Mouse (Mus musculus) limb, embryonic 12.5 days (tissue): Measurements from ENCODE around the gene Smpd3. TPM values are rescaled to one million over a fixed set of nuclear protein-coding genes. Genes with fewer than 3 reads are reported as not detected.
A peak's percentile ranks its signal among the peaks of the same experiment; 100 is the strongest.
"Not testable (repeated sequence)": the region's sequence is repeated elsewhere in the genome, so short reads cannot be mapped to it uniquely, and the experiment has no call there.

Source experiments
- ATAC-seq: fragments of 200-750 bp; cut with Nextera tagmentation; 2 replicates; pipeline ENCODE4 v1.8.0; 2017; ENCODE audit warnings: low read depth, moderate TSS enrichment; ENCODE audit not compliant: insufficient number of reproducible peaks, insufficient read depth, low FRiP score, low TSS enrichment
- H3K27ac ChIP-seq: fragments of 300-500 bp; sonication (generic); 2 replicates; pipeline ENCODE4 v1.5.1; 2016; ENCODE audit warnings: mild to moderate bottlenecking, moderate library complexity
- H3K27me3 ChIP-seq: fragments of 300-500 bp; sonication (generic); 2 replicates; pipeline ENCODE4 v1.6.1; 2016; ENCODE audit warnings: mild to moderate bottlenecking, moderate library complexity
- H3K36me3 ChIP-seq: fragments of 300-500 bp; sonication (generic); 2 replicates; pipeline ENCODE4 v1.6.1; 2016; ENCODE audit warnings: mild to moderate bottlenecking, moderate library complexity
- H3K4me1 ChIP-seq: fragments of 300-500 bp; sonication (generic); replicated peaks from 2 replicates; pipeline ENCODE4 v1.6.1; 2016
- H3K4me2 ChIP-seq: fragments of 300-500 bp; sonication (generic); 2 replicates; pipeline ENCODE4 v1.6.1; 2016; ENCODE audit warnings: mild to moderate bottlenecking, moderate library complexity
- H3K4me3 ChIP-seq: fragments of 300-500 bp; sonication (generic); replicated peaks from 2 replicates; pipeline ENCODE4 v1.5.1; 2016; ENCODE audit warnings: mild to moderate bottlenecking
- H3K9ac ChIP-seq: fragments of 300-500 bp; sonication (generic); replicated peaks from 2 replicates; pipeline ENCODE4 v1.6.1; 2016; ENCODE audit warnings: mild to moderate bottlenecking, moderate library complexity
- H3K9me3 ChIP-seq: fragments of 300-500 bp; sonication (generic); 2 replicates; pipeline ENCODE4 v1.6.1; 2016; ENCODE audit warnings: mild to moderate bottlenecking, moderate library complexity
- WGBS: fragments of 180-500 bp; shearing (Covaris S2); methylation state at CpG from one replicate; pipeline ENCODE4 v1.1.7; 2016; 5-methylcytosine and 5-hydroxymethylcytosine counted together
- polyA plus RNA-seq: library from polyadenylated mRNA; unstranded; fragments of >200 nt; fragmentation: Nextera tagmentation; extraction: Ambion mirVana; gene quantifications from 2 replicates; pipeline ENCODE4 v1.2.1, GENCODE M21; 2016

Smpd3 gene
- polyA plus RNA-seq, 1 experiment from 2014 or later: 0.46 TPM

DNA sequence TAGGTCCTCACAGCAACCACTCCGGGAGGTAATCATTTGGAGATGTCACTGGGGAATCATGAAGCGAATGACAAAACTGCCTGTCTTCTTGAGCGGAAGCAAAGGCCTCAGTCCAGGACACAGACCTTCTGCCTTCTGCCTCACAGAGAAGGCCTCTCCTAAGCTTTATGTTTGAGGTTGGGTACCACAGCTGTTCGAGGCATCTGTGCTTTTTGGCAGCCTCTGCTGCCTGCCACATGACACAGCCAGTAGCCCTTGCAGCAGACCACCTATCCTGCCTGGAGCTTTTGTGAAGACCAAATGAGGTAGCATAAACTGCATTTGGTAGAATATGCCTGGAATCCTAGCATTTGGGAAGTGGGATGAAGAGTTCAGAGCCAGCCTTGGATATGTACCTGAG, 11.2 kb downstream of the Smpd3 start:
- Histone ChIP-seq H3K4me3 (no peak overlapping the region), H3K4me2 (no peak overlapping the region), H3K36me3 (no peaks in the 10 kb centered on the region), H3K27me3 (no peaks in the 10 kb centered on the region; the same call in 1 of the 2 replicates), H3K4me1 (no peaks in the 10 kb centered on the region), H3K9ac (no peak overlapping the region), H3K27ac (no peak overlapping the region), H3K9me3 (no peaks in the 10 kb centered on the region)
- no peak for ATAC-seq
- WGBS: 77% methylated on average over 4 of the region's 4 CpGs

DNA sequence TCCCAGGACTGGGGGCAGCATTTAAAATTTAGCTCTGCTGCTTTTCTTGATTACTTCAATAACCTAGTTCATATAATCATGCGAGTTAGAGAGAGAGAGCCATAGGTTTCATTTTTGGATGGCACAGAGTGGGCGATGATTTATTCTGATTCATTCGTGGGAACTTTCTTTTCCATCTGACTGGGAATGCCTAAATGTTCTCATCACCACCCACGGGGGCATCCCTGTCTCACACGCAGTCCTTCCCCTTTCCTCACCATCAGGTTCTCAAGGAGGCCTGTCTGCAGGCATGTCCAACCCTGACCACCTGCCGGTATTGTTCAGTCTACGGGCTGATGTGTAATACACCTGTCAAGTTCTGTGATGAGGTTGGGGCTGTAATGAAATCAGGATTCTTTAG, 16.4 kb downstream of the Smpd3 start:
- Histone ChIP-seq H3K27me3 (no peaks in the 10 kb centered on the region; the same call in 1 of the 2 replicates), H3K36me3 (no peaks in the 10 kb centered on the region), H3K4me2 (no peak overlapping the region), H3K27ac (no peak overlapping the region), H3K9me3 (no peaks in the 10 kb centered on the region), H3K4me1 (no peaks in the 10 kb centered on the region), H3K4me3 (no peak overlapping the region), H3K9ac (no peak overlapping the region)
- 83% methylated on average over 7 of the region's 7 CpGs for WGBS
- ATAC-seq: no peak

DNA sequence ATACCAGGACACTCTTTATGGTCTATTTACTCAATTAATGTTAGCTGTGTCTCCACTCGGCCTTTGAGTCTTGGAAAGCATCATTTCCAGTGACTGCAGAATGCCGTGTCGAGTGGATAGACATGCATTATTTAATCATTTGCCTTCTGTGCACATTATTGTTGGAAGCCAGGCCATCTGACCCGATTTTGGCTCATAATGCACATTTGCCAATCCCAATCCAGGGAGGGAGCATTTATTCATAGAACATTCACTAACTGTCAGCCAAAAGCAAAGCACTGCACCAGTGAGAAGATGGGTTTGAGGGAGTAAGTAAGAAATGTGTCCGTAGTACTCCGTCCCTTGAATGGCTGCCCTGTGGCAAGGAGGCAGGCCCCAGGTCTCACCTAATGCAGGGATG, 17.8 kb downstream of the Smpd3 start:
- Histone ChIP-seq H3K4me2 (no peak overlapping the region), H3K9ac (no peak overlapping the region), H3K9me3 (no peaks in the 10 kb centered on the region), H3K4me3 (no peak overlapping the region), H3K27ac (no peak overlapping the region), H3K27me3 (no peaks in the 10 kb centered on the region; the same call in 1 of the 2 replicates), H3K36me3 (no peaks in the 10 kb centered on the region), H3K4me1 (no peaks in the 10 kb centered on the region)
- ATAC-seq: no peak
- 76% methylated on average over 6 of the region's 6 CpGs for WGBS

GRCm38 (mm10) chr8:106317091-106317490, 20.7 kb downstream of the Smpd3 start:
- H3K27ac ChIP-seq: no peak overlapping the region
- no peaks in the 10 kb centered on the region for H3K4me1 ChIP-seq
- no peaks in the 10 kb centered on the region; the same call in 1 of the 2 replicates for H3K27me3 ChIP-seq
- H3K4me3 ChIP-seq: no peak overlapping the region
- no peaks in the 10 kb centered on the region for H3K36me3 ChIP-seq
- ATAC-seq: no peak
- H3K4me2 ChIP-seq: no peak overlapping the region
- no peak overlapping the region for H3K9ac ChIP-seq
- 76% methylated on average over 4 of the region's 4 CpGs for WGBS
- H3K9me3 ChIP-seq: no peaks in the 10 kb centered on the region

DNA sequence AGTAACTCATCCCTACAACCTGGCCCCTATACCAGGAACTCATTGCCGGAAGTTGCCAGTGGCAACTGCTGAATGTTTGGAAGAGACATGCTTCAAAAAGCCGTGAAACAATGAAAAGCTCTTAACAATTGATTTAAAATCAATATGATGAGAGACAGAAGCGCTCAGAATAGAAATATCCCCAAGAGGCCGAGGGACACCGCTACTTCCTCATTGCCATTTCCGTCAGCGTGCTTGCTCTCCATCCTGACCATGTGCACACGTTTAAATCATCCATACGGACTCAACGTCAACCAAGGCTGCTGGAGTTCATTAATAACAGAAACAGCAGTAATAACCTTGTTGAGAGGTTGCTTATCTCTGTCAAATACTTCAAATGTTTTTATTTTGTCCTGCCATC, 21.3 kb downstream of the Smpd3 start:
- Histone ChIP-seq H3K36me3 (no peaks in the 10 kb centered on the region), H3K27me3 (no peaks in the 10 kb centered on the region; the same call in 1 of the 2 replicates), H3K27ac (no peak overlapping the region), H3K4me3 (no peak overlapping the region), H3K4me2 (no peak overlapping the region), H3K4me1 (no peaks in the 10 kb centered on the region), H3K9me3 (no peaks in the 10 kb centered on the region), H3K9ac (no peak overlapping the region)
- ATAC-seq: no peak
- WGBS: 85% methylated on average over 10 of the region's 10 CpGs

GRCm38 (mm10) chr8:106315402-106316187, 22.2 kb downstream of the Smpd3 start:
- no peak overlapping the region for H3K4me2 ChIP-seq
- ATAC-seq: no peak
- 87% methylated on average over 6 of the region's 6 CpGs for WGBS
- H3K9ac ChIP-seq: no peak overlapping the region
- H3K27me3 ChIP-seq: no peaks in the 10 kb centered on the region; the same call in 1 of the 2 replicates
- H3K4me3 ChIP-seq: no peak overlapping the region
- no peaks in the 10 kb centered on the region for H3K9me3 ChIP-seq
- H3K36me3 ChIP-seq: no peaks in the 10 kb centered on the region
- H3K4me1 ChIP-seq: no peaks in the 10 kb centered on the region
- H3K27ac ChIP-seq: no peak overlapping the region

DNA sequence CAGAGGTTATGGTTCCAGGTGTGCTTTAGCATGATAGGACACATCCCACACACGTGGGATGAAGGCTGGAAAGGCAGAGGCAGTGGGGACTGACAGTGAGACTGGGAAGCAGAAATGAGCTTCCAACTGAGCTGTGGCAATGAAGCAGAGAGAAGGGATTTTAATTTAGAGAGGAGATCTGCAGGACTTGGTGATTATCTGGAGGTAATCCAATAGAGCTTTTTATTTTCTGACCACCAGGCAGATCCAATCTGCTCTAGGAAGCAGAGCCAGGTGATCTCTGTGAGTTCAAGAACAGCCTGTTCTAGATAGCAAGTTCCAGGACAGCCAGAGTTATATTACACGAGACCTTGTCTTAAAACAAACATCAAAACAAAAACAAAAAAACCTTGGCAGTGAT, 24.0 kb downstream of the Smpd3 start:
- Histone ChIP-seq H3K27ac (no peak overlapping the region), H3K9me3 (no peaks in the 10 kb centered on the region), H3K4me2 (no peak overlapping the region), H3K27me3 (no peaks in the 10 kb centered on the region; the same call in 1 of the 2 replicates), H3K4me1 (no peaks in the 10 kb centered on the region), H3K36me3 (no peaks in the 10 kb centered on the region), H3K4me3 (no peak overlapping the region), H3K9ac (no peak overlapping the region)
- WGBS: 69% methylated on average over 2 of the region's 2 CpGs
- ATAC-seq: no peak

- 86% methylated on average over 6 of the region's 6 CpGs for WGBS
- H3K27ac ChIP-seq: no peak overlapping the region
- H3K9me3 ChIP-seq: no peaks in the 10 kb centered on the region
- no peaks in the 10 kb centered on the region for H3K27me3 ChIP-seq
- no peak overlapping the region for H3K9ac ChIP-seq
- H3K36me3 ChIP-seq: no peaks in the 10 kb centered on the region
- no peak for ATAC-seq
- no peak overlapping the region for H3K4me2 ChIP-seq
- H3K4me3 ChIP-seq: no peak overlapping the region
- 0 out of 2 replicates have a peak, but pooled peaks cover 3% of the 10 kb centered on the region for H3K4me1 ChIP-seq
Measured at GRCm38 (mm10) chr8:106313120-106313737, 24.6 kb downstream of the Smpd3 start.

DNA sequence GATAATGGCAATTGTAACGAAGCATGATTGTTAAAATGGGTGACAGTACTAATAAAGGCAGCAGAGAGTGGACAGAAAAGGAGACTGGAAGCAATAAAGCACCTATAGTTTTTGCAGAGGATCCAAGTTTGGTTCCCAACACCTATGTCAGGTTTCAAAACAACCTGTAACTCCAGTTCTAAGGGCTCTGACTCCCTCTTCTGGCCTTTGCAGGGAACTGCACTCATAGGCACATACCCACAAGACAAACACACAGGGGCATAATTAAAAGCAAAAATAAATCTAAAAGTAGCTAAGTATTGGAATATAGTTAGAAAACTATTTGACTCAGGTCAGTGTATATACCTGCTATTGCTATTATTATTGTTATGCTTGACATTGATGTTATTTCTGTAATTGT, 25.8 kb downstream of the Smpd3 start:
- 98% methylated on average over 1 of the region's 1 CpGs for WGBS
- Histone ChIP-seq H3K4me2 (no peak overlapping the region), H3K27ac (no peak overlapping the region), H3K4me1 (0 out of 2 replicates have a peak, but pooled peaks cover 3% of the 10 kb centered on the region), H3K9me3 (no peaks in the 10 kb centered on the region), H3K4me3 (no peak overlapping the region), H3K9ac (no peak overlapping the region), H3K36me3 (no peaks in the 10 kb centered on the region), H3K27me3 (no peaks in the 10 kb centered on the region)
- no peak for ATAC-seq

DNA sequence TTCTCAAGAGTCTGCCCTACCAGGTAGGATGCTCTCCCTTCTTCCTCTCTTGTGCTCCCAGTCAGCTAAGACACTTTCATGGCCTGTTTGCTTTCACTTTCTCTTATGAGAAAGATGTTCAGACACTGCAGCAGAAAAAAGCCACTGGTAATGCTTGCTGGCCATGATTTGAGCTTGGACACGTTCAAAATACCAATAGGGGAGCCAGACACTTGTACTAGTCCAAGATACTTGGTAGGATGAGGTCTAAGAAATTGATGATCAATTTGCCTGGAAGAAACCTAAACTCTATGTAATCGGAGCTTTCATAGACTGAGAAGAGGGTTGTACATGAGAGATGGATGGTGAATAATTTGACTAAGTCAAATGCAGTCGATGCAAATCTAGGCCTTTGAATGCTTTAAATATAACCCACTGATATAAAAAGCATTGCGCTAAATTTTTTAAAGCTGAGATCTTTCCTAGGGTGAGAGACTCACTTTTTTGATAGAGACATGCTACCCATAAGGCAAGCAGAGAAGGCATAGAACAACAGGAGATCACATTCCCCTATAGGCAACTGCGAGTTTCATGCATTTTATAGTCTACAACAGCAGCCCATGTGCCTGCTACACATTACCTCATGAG, 27.6 kb downstream of the Smpd3 start:
- Histone ChIP-seq H3K27ac (no peak overlapping the region), H3K4me1 (0 out of 2 replicates have a peak, but pooled peaks cover 3% of the 10 kb centered on the region), H3K4me2 (no peak overlapping the region), H3K27me3 (no peaks in the 10 kb centered on the region), H3K9ac (no peak overlapping the region), H3K36me3 (no peaks in the 10 kb centered on the region), H3K4me3 (no peak overlapping the region), H3K9me3 (no peaks in the 10 kb centered on the region)
- 85% methylated on average over 5 of the region's 5 CpGs for WGBS
- no peak for ATAC-seq

DNA sequence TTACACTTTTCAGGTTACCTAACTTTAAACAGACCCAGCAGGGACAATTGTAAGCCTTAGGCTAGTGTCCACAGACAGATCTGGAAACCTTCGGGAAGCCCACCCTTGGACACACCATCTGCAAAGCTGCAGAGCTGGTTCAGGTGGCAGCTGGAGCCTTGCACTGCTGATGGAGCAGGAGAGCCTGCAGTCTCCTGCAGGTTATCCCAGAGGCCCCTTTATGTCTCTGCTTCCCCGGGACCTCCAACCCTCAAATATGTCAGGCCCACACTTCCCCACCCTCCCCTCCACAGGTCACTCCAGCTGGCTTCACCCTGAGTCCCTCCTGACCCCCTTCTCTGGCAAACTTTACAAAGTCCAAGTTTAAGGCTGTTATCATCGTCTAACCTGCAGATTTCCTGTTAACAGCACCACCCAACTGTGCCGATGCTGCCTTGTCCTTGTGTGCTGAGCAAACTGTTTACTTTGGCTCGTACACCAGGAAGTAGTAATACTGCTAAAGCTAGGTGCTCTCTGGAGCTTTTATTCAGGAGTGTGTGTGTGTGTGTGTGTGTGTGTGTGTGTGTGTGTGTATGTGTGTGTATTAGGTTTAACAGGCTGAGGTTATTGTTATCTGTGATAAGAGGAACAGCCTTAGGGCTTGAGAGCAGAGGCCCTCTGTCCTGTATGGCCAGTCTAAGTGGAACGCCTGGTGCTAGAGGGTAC, 29.6 kb downstream of the Smpd3 start:
- H3K4me2 ChIP-seq, H3K9me3 ChIP-seq, H3K27me3 ChIP-seq, H3K36me3 ChIP-seq, H3K4me3 ChIP-seq, ATAC-seq, H3K4me1 ChIP-seq, H3K9ac ChIP-seq: not testable (repeated sequence)
- peak overlapping the region; percentile 29; the same call in 1 of the 2 replicates for H3K27ac ChIP-seq
- WGBS: 67% methylated on average over 6 of the region's 6 CpGs
